Mouse (Mus musculus) ES-Bruce4 (cell line): ENCODE measurements around the gene Mecom.

Experiments
- EP300 ChIP-seq: IDR thresholded peaks from 2 replicates; pipeline ENCODE4 v1.6.1; 2011; ENCODE audit warnings: low read depth, low read length; ENCODE audit not compliant: insufficient read depth
- POLR2A ChIP-seq: IDR thresholded peaks from one replicate; pipeline ENCODE4 v1.8.1; 2011; ENCODE audit warnings: low read length; ENCODE audit not compliant: insufficient read depth

DNA sequence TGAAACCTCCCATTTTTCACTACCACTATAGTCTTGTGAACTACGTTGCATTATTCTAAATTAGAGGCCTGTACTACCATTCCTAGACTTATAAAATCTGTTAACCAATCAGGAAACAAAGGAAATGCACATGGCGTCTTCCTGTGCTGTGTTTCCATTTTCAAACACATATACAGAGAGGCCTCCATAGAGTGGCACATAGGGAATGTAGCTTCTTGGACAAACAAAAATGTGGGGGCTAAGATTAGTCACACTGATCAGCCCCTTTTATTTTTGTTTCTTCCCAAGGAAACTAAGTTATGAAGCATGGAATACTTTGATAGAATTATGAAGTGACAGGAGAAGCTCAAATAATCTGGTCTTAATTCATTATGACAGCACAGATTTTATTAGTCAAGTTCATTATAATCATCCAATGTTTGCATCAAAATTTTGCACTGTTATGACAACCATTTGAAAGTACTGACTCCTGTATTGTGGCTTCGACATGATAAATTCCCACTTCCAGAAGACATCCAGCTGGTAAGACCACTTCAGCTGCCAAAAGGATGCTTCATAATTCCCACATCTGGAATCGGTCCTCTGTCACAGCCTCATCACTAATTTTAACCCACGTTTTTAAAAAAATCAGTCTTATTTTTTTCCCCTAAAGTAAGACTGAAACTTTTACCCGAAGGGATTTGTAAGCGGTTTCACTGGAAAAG lies 429.1 kb downstream of the Mecom start:
- TF ChIP-seq POLR2A: no peak
- no peak for TF ChIP-seq EP300
